Mouse (Mus musculus): ENCODE data around the gene Ephb2. TPM values are rescaled to one million over a fixed set of nuclear protein-coding genes. Genes with fewer than 3 reads are reported as not detected.

The Ephb2 gene
- total and polyA plus RNA-seq, 3 experiments, result 0.08 to 0.34 (median 0.33) TPM

DNA sequence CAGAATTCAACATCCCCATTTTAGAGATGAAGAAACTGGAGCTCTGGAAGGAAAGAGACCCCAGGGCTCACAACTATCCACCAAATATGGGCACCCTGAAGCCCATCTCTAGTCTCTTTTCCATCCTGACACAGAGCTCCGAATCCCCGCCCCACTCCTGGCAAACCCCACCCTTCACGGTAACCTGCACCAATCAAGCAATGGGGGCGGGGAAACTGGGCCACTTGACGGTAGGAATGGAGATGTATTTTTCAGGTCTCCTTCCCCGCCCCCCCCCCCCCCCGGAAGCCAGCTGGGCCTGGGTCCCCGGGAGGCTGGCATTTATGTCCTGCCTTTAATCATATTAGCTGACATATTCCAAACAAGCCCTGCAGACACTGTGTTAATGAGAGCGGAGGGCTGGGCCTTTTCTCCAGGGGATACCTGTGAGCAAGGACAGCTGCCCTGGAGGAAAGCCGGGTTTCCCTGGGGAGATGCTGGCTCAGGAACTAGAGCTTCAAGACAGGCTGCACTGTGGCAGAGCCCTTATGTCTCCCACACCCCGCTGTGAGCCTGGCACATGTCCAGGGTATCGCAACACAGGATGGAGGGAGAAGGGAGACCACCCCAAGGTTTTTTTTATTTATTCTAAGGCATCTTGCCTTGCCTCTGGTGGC lies 32.0 kb upstream of the Ephb2 start:
- Histone ChIP-seq H3K4me1 (ENCODE audit: insufficient read depth, low read depth, low read length) (no peaks in the 10 kb centered on the region), H3K27me3 (ENCODE audit: insufficient read depth, low read length) (peaks cover 2% of the 10 kb centered on the region; the same call in 1 of the 2 replicates), H3K9me3 (replicated peaks) (peaks cover 4% of the 10 kb centered on the region), H3K4me3 (ENCODE audit: low read depth, low read length) (no peak overlapping the region), H3K36me3 (replicated peaks) (no peaks in the 10 kb centered on the region)
- ATAC-seq (ENCODE audit: extremely low read depth, insufficient number of reproducible peaks, low FRiP score, poor library complexity, severe bottlenecking) (no peak), DNase-seq (ENCODE audit: low spot score) (no peak)
- TF ChIP-seq POLR2AphosphoS5 (IDR thresholded peaks at IDR 0.05; ENCODE audit: insufficient replicate concordance, low read depth, low read length), result no peak

DNA sequence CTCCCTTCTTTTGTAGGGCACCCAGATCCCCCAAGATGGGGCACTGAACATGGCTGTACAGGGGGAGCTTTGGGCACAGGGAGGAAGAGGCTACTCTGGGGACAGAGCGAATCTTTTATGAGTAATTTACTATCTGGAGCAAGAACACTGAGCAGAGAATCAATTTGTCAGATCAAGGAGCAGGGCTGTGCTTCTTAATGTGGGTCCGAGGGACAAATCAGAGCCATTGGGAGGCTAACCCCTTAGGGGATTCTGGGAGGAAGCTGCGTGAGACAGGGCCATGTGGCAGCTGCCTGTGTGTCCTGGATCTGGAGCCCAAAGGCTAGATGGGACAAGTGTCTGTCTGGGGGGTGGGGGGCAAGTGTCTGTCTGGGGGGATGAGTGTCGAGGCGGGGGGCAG lies 29.7 kb upstream of the Ephb2 start:
- H3K4me3 ChIP-seq (ENCODE audit: low read depth, low read length), result no peak overlapping the region
- ATAC-seq (ENCODE audit: extremely low read depth, insufficient number of reproducible peaks, low FRiP score, poor library complexity, severe bottlenecking) (no peak), DNase-seq (ENCODE audit: low spot score) (no peak)
- H3K4me1 ChIP-seq (ENCODE audit: insufficient read depth, low read depth, low read length), result no peaks in the 10 kb centered on the region
- H3K36me3 ChIP-seq (replicated peaks), result no peaks in the 10 kb centered on the region
- peaks cover 4% of the 10 kb centered on the region for H3K9me3 ChIP-seq (replicated peaks)
- peaks cover 2% of the 10 kb centered on the region; the same call in 1 of the 2 replicates for H3K27me3 ChIP-seq (ENCODE audit: insufficient read depth, low read length)
- TF ChIP-seq GATA2 (IDR thresholded peaks at IDR 0.05; ENCODE audit: borderline replicate concordance, low read depth, low read length) (no peak), TAL1 (conservative IDR thresholded peaks at IDR 0.05; ENCODE audit: low read depth, low read length) (no peak), POLR2AphosphoS5 (IDR thresholded peaks at IDR 0.05; ENCODE audit: insufficient replicate concordance, low read depth, low read length) (no peak), GATA1 (IDR thresholded peaks at IDR 0.05; ENCODE audit: borderline replicate concordance, low read length) (no peak), CTCF (IDR thresholded peaks at IDR 0.05; ENCODE audit: low read depth, low read length) (no peak)

DNA sequence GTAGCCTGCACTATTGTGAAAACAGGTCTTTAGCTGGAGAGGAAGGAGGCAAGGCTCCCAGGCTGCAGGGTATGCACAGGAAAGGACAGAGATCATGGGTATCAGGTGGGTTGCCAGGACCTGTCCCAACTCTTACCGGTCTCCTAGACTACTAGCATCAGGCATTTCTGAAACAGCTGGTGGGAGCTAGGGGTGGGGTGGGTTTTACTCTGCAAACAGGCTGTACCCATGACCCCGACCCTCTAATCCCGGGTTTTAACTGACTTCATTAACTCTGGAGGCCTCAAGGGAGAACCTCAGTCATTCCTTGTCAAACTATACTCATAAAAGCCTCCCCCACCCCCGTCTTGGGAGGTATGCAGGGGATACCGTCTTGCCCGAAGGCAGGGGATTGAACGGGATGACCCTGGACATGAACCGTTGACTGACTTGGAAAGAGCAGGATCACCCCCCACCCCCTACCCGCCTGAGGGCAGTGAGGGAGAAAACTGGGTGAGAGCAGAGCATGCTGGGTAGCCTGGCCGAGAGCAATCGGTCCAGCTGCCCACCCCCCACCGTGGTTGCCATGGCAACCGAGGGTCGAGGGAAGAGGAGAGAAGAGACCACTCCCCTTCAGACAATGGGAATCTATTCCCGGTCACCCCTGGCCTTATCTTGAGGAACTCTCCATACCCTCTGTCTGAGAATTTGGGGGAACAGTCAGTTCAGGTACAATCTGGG lies 29.1 kb upstream of the Ephb2 start:
- H3K4me1 ChIP-seq (ENCODE audit: insufficient read depth, low read depth, low read length), result no peaks in the 10 kb centered on the region
- H3K9me3 ChIP-seq (replicated peaks), result peaks cover 4% of the 10 kb centered on the region
- ATAC-seq (ENCODE audit: extremely low read depth, insufficient number of reproducible peaks, low FRiP score, poor library complexity, severe bottlenecking), result no peak
- DNase-seq (ENCODE audit: low spot score), result no peak
- peaks cover 2% of the 10 kb centered on the region; the same call in 1 of the 2 replicates for H3K27me3 ChIP-seq (ENCODE audit: insufficient read depth, low read length)
- TF ChIP-seq POLR2AphosphoS5 (IDR thresholded peaks at IDR 0.05; ENCODE audit: insufficient replicate concordance, low read depth, low read length), result no peak
- TF ChIP-seq GATA2 (IDR thresholded peaks at IDR 0.05; ENCODE audit: borderline replicate concordance, low read depth, low read length), result no peak
- no peak for TF ChIP-seq CTCF (IDR thresholded peaks at IDR 0.05; ENCODE audit: low read depth, low read length)
- no peak for TF ChIP-seq GATA1 (IDR thresholded peaks at IDR 0.05; ENCODE audit: borderline replicate concordance, low read length)
- no peak for TF ChIP-seq TAL1 (conservative IDR thresholded peaks at IDR 0.05; ENCODE audit: low read depth, low read length)
- no peaks in the 10 kb centered on the region for H3K36me3 ChIP-seq (replicated peaks)
- H3K4me3 ChIP-seq (ENCODE audit: low read depth, low read length), result no peak overlapping the region

- DNase-seq (ENCODE audit: low spot score), result no peak
- TF ChIP-seq GATA1 (IDR thresholded peaks at IDR 0.05; ENCODE audit: borderline replicate concordance, low read length) (no peak), GATA2 (IDR thresholded peaks at IDR 0.05; ENCODE audit: borderline replicate concordance, low read depth, low read length) (no peak), CTCF (IDR thresholded peaks at IDR 0.05; ENCODE audit: low read depth, low read length) (no peak), POLR2AphosphoS5 (IDR thresholded peaks at IDR 0.05; ENCODE audit: insufficient replicate concordance, low read depth, low read length) (no peak), TAL1 (conservative IDR thresholded peaks at IDR 0.05; ENCODE audit: low read depth, low read length) (no peak)
- H3K36me3 ChIP-seq (replicated peaks), result no peaks in the 10 kb centered on the region
- peaks cover 2% of the 10 kb centered on the region; the same call in 1 of the 2 replicates for H3K27me3 ChIP-seq (ENCODE audit: insufficient read depth, low read length)
- H3K4me1 ChIP-seq (ENCODE audit: insufficient read depth, low read depth, low read length), result no peaks in the 10 kb centered on the region
- H3K9me3 ChIP-seq (replicated peaks), result no peaks in the 10 kb centered on the region
- ATAC-seq (ENCODE audit: extremely low read depth, insufficient number of reproducible peaks, low FRiP score, poor library complexity, severe bottlenecking), result no peak
- H3K4me3 ChIP-seq (ENCODE audit: low read depth, low read length), result no peak overlapping the region
These were observed 27.7 kb upstream of the Ephb2 start for GRCm38 (mm10) chr4:136863517-136863916.

DNA sequence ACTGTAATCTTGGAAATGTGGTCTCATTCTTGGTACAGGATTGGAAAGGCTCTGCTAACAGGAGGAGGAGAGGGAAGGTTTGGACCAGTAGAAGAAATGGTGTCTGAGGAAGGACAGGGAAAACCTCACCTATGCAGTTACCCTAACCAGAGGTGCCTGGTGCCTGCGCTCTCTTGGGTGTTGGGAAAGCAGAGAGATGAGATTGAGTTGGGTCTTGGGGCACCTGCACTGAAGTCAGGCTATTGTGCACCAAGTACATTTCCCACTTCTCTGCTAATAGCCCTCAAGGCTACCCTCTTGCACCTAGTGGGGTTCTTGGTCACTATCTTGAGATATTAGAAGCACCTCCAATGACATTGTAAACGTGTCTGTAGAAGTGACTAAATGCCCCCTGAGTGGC lies 26.6 kb upstream of the Ephb2 start:
- ATAC-seq (ENCODE audit: extremely low read depth, insufficient number of reproducible peaks, low FRiP score, poor library complexity, severe bottlenecking) (no peak), DNase-seq (ENCODE audit: low spot score) (no peak)
- no peaks in the 10 kb centered on the region for H3K36me3 ChIP-seq (replicated peaks)
- no peak overlapping the region for H3K4me3 ChIP-seq (ENCODE audit: low read depth, low read length)
- TF ChIP-seq GATA2 (IDR thresholded peaks at IDR 0.05; ENCODE audit: borderline replicate concordance, low read depth, low read length), result no peak
- no peak for TF ChIP-seq POLR2AphosphoS5 (IDR thresholded peaks at IDR 0.05; ENCODE audit: insufficient replicate concordance, low read depth, low read length)
- no peak for TF ChIP-seq GATA1 (IDR thresholded peaks at IDR 0.05; ENCODE audit: borderline replicate concordance, low read length)
- no peak for TF ChIP-seq TAL1 (conservative IDR thresholded peaks at IDR 0.05; ENCODE audit: low read depth, low read length)
- no peak for TF ChIP-seq CTCF (IDR thresholded peaks at IDR 0.05; ENCODE audit: low read depth, low read length)
- H3K4me1 ChIP-seq (ENCODE audit: insufficient read depth, low read depth, low read length), result no peaks in the 10 kb centered on the region
- H3K9me3 ChIP-seq (replicated peaks), result no peaks in the 10 kb centered on the region
- H3K27me3 ChIP-seq (ENCODE audit: insufficient read depth, low read length), result peaks cover 2% of the 10 kb centered on the region; the same call in 1 of the 2 replicates

- H3K27me3 ChIP-seq (ENCODE audit: insufficient read depth, low read length), result peaks cover 2% of the 10 kb centered on the region; the same call in 1 of the 2 replicates
- no peak for DNase-seq (ENCODE audit: low spot score)
These were observed 26.0 kb upstream of the Ephb2 start for GRCm38 (mm10) chr4:136861806-136862205.

More at GRCm38 (mm10) chr4:136861806-136862205, 26.0 kb upstream of the Ephb2 start:
- H3K4me3 ChIP-seq (ENCODE audit: low read depth, low read length), result no peak overlapping the region
- no peaks in the 10 kb centered on the region for H3K9me3 ChIP-seq (replicated peaks)
- no peak for ATAC-seq (ENCODE audit: extremely low read depth, insufficient number of reproducible peaks, low FRiP score, poor library complexity, severe bottlenecking)
- TF ChIP-seq GATA1 (IDR thresholded peaks at IDR 0.05; ENCODE audit: borderline replicate concordance, low read length) (no peak), TAL1 (conservative IDR thresholded peaks at IDR 0.05; ENCODE audit: low read depth, low read length) (no peak), CTCF (IDR thresholded peaks at IDR 0.05; ENCODE audit: low read depth, low read length) (no peak), POLR2AphosphoS5 (IDR thresholded peaks at IDR 0.05; ENCODE audit: insufficient replicate concordance, low read depth, low read length) (no peak), GATA2 (IDR thresholded peaks at IDR 0.05; ENCODE audit: borderline replicate concordance, low read depth, low read length) (no peak)
- H3K36me3 ChIP-seq (replicated peaks), result no peaks in the 10 kb centered on the region
- no peaks in the 10 kb centered on the region for H3K4me1 ChIP-seq (ENCODE audit: insufficient read depth, low read depth, low read length)
